Mouse (Mus musculus): Measurements from ENCODE around the gene Vash2.
A peak's percentile ranks its signal among the peaks of the same experiment; 100 is the strongest.
"Not testable (repeated sequence)": the region's sequence is repeated elsewhere in the genome, so short reads cannot be mapped to it uniquely, and the experiment has no call there.

The Vash2 gene

GRCm38 (mm10) chr1:190927311-190927710 is 51.8 kb downstream of the Vash2 start:
- no peak for DNase-seq (ENCODE audit: low spot score)

- DNase-seq (ENCODE audit: low spot score): not testable (repeated sequence)
These were observed 54.3 kb downstream of the Vash2 start, which contains the start of gene Angel2 for GRCm38 (mm10) chr1:190924812-190925211. Gene Angel2, plus strand, starts transcription at chr1:190925112.

GRCm38 (mm10) chr1:190919725-190920469 is 59.2 kb downstream of the Vash2 start:
- no peak for DNase-seq (ENCODE audit: low spot score)

- no peak for DNase-seq (ENCODE audit: low spot score)
These were observed 60.2 kb downstream of the Vash2 start for GRCm38 (mm10) chr1:190918938-190919337.

GRCm38 (mm10) chr1:190912623-190913022 is 66.5 kb downstream of the Vash2 start:
- no peak for DNase-seq (ENCODE audit: low spot score)

GRCm38 (mm10) chr1:190911415-190912123 is 67.5 kb downstream of the Vash2 start, which contains the start of gene Rps6kc1:
Gene Rps6kc1, minus strand, starts transcription at chr1:190911770.
- peak; percentile 86 for DNase-seq (ENCODE audit: low spot score)

GRCm38 (mm10) chr1:190910836-190911235 is 68.3 kb downstream of the Vash2 start:
- DNase-seq (ENCODE audit: low spot score): no peak

GRCm38 (mm10) chr1:190904714-190905113 is 74.4 kb downstream of the Vash2 start:
- DNase-seq (ENCODE audit: low spot score): no peak

GRCm38 (mm10) chr1:190904136-190904535 is 75.0 kb downstream of the Vash2 start:
- DNase-seq (ENCODE audit: low spot score): no peak

GRCm38 (mm10) chr1:190901082-190901481 is 78.0 kb downstream of the Vash2 start:
- no peak for DNase-seq (ENCODE audit: low spot score)

GRCm38 (mm10) chr1:190898899-190899575 is 80.1 kb downstream of the Vash2 start:
- no peak for DNase-seq (ENCODE audit: low spot score)

GRCm38 (mm10) chr1:190898186-190898585 is 80.9 kb downstream of the Vash2 start:
- DNase-seq (ENCODE audit: low spot score): no peak

All from c-Kit-positive CD71-positive TER-119-positive erythroid progenitor cells, embryonic 14.5 days (primary cell).